Mouse (Mus musculus) layer of hippocampus, adult 9-10 months (tissue): ENCODE results near the gene Spon1.

Experiments
- DNase-seq: peaks from one replicate; pipeline ENCODE4 v3.0.0; 2022; ENCODE audit warnings: low spot score

The Spon1 gene

GRCm38 (mm10) chr7:114006456-114006855 is 240.7 kb downstream of the Spon1 start:
- DNase-seq = no peak

- no peak for DNase-seq
These were observed 241.8 kb downstream of the Spon1 start for GRCm38 (mm10) chr7:114007565-114007964.

- DNase-seq = no peak
These were observed 246.1 kb downstream of the Spon1 start for GRCm38 (mm10) chr7:114011726-114012443.

GRCm38 (mm10) chr7:114016001-114016949 is 250.5 kb downstream of the Spon1 start:
- DNase-seq = no peak

GRCm38 (mm10) chr7:114018861-114019260 is 253.1 kb downstream of the Spon1 start:
- DNase-seq = no peak

GRCm38 (mm10) chr7:114020057-114020703 is 254.4 kb downstream of the Spon1 start:
- DNase-seq = no peak

- DNase-seq = peak; percentile 76
These were observed 254.9 kb downstream of the Spon1 start for GRCm38 (mm10) chr7:114020704-114021093.

- no peak for DNase-seq
These were observed 261.1 kb downstream of the Spon1 start for GRCm38 (mm10) chr7:114026923-114027322.

GRCm38 (mm10) chr7:114027406-114027805 is 261.6 kb downstream of the Spon1 start:
- no peak for DNase-seq

GRCm38 (mm10) chr7:114028828-114029227 is 263.0 kb downstream of the Spon1 start:
- no peak for DNase-seq

GRCm38 (mm10) chr7:114029596-114029995 is 263.8 kb downstream of the Spon1 start:
- no peak for DNase-seq

GRCm38 (mm10) chr7:114037237-114037636 is 271.4 kb downstream of the Spon1 start:
- no peak for DNase-seq

GRCm38 (mm10) chr7:114041349-114041748 is 275.6 kb downstream of the Spon1 start:
- DNase-seq = no peak

GRCm38 (mm10) chr7:114042973-114043928 is 277.5 kb downstream of the Spon1 start:
- DNase-seq = no peak

GRCm38 (mm10) chr7:114043929-114044549 is 278.2 kb downstream of the Spon1 start:
- DNase-seq = no peak

- DNase-seq = no peak
These were observed 280.0 kb downstream of the Spon1 start for GRCm38 (mm10) chr7:114045814-114046213.

GRCm38 (mm10) chr7:114053720-114054119 is 287.9 kb downstream of the Spon1 start:
- no peak for DNase-seq

- no peak for DNase-seq
These were observed 292.4 kb downstream of the Spon1 start for GRCm38 (mm10) chr7:114058166-114058565.

- DNase-seq = no peak
These were observed 293.2 kb downstream of the Spon1 start for GRCm38 (mm10) chr7:114058927-114059441.

GRCm38 (mm10) chr7:114060445-114060844 is 294.6 kb downstream of the Spon1 start:
- DNase-seq = no peak

GRCm38 (mm10) chr7:114062451-114062850 is 296.7 kb downstream of the Spon1 start:
- DNase-seq = no peak
